Mouse (Mus musculus) spleen, embryonic (tissue): Measurements from ENCODE around the gene Dhh.

Source experiments
- CTCF ChIA-PET: fragments of 350-600 bp; sonication (Branson Sonifier 250); formaldehyde crosslinking; loops from one replicate; lab custom pipeline; 2022; lab: Charles Lee

Gene Dhh

GRCm38 (mm10) chr15:98877331-98877730 lies 21.0 kb downstream of the Dhh start:
- CTCF ChIA-PET: interaction anchor here (0.7 kb wide), 1 partner anchor 119 kb away, joined by 5 read pairs; no protein-coding TSS in a partner anchor

GRCm38 (mm10) chr15:98871916-98872888 lies 26.1 kb downstream of the Dhh start:
- CTCF ChIA-PET: interaction anchor here (0.6 to 0.8 kb wide), 5 partner anchors 36 to 152 kb away, joined by 3 to 12 read pairs (median 5); partner anchors contain the start of gene Tuba1b

GRCm38 (mm10) chr15:98871070-98871915 lies 27.0 kb downstream of the Dhh start, which contains the start of gene Kmt2d:
Kmt2d (minus strand) TSS chr15:98871204.
- CTCF ChIA-PET: no interaction called here

GRCm38 (mm10) chr15:98870179-98871069 lies 27.9 kb downstream of the Dhh start:
- CTCF ChIA-PET: interaction anchor here (0.6 kb wide), 2 partner anchors 81 to 925 kb away, joined by 4 to 9 read pairs; no protein-coding TSS in a partner anchor

GRCm38 (mm10) chr15:98869342-98870178 lies 28.8 kb downstream of the Dhh start:
- CTCF ChIA-PET: interaction anchor here (0.6 kb wide), 2 partner anchors 82 to 924 kb away, joined by 4 to 9 read pairs; no protein-coding TSS in a partner anchor

GRCm38 (mm10) chr15:98868346-98869063 lies 29.8 kb downstream of the Dhh start:
- CTCF ChIA-PET: interaction anchor here (0.6 kb wide), 1 partner anchor 19 kb away, joined by 3 read pairs; no protein-coding TSS in a partner anchor

GRCm38 (mm10) chr15:98867321-98867720 lies 31.0 kb downstream of the Dhh start:
- CTCF ChIA-PET: no interaction called here

GRCm38 (mm10) chr15:98866501-98866900 lies 31.8 kb downstream of the Dhh start:
- CTCF ChIA-PET: interaction anchor here (0.5 kb wide), 1 partner anchor 34 kb away, joined by 4 read pairs; no protein-coding TSS in a partner anchor

- CTCF ChIA-PET: no interaction called here
Observed at GRCm38 (mm10) chr15:98865771-98866170, 32.6 kb downstream of the Dhh start.

GRCm38 (mm10) chr15:98864951-98865350 lies 33.4 kb downstream of the Dhh start:
- CTCF ChIA-PET: no interaction called here

- CTCF ChIA-PET: no interaction called here
Observed at GRCm38 (mm10) chr15:98863451-98863958, 34.8 kb downstream of the Dhh start.

- CTCF ChIA-PET: no interaction called here
Observed at GRCm38 (mm10) chr15:98861701-98862410, 36.5 kb downstream of the Dhh start.

- CTCF ChIA-PET: no interaction called here
Observed at GRCm38 (mm10) chr15:98860921-98861320, 37.4 kb downstream of the Dhh start.

GRCm38 (mm10) chr15:98859319-98860043 lies 38.9 kb downstream of the Dhh start:
- CTCF ChIA-PET: no interaction called here

- CTCF ChIA-PET: interaction anchor here (0.9 kb wide), 1 partner anchor 128 kb away, joined by 4 read pairs; no protein-coding TSS in a partner anchor
Observed at GRCm38 (mm10) chr15:98854214-98854613, 44.1 kb downstream of the Dhh start.

- CTCF ChIA-PET: no interaction called here
Observed at GRCm38 (mm10) chr15:98853161-98853937, 45.0 kb downstream of the Dhh start.

- CTCF ChIA-PET: no interaction called here
Observed at GRCm38 (mm10) chr15:98852733-98853132, 45.6 kb downstream of the Dhh start.
